Mouse (Mus musculus) cerebellum, postnatal 25 days (tissue): Measurements from ENCODE around the gene Olig2.

Source experiments
- DNase-seq, 2 experiments: peaks; one replicate each; pipeline ENCODE4 v3.0.0; 2021; ENCODE audit warnings: mixed read lengths in 2 of 2

Olig2 gene

GRCm38 (mm10) chr16:91270982-91271549 lies 45.8 kb downstream of the Olig2 start:
- no peak for DNase-seq

- no peak for DNase-seq
These were observed 46.4 kb downstream of the Olig2 start for GRCm38 (mm10) chr16:91271634-91272033.
